Mouse (Mus musculus) right cerebral cortex, postnatal 10 days (tissue): ENCODE data around the gene Igsf21.

Experiments used
- DNase-seq, 2 experiments: peaks; one replicate each; pipeline ENCODE4 v3.0.0; 2021; ENCODE audit warnings: low spot score in 2 of 2

The Igsf21 gene

DNA sequence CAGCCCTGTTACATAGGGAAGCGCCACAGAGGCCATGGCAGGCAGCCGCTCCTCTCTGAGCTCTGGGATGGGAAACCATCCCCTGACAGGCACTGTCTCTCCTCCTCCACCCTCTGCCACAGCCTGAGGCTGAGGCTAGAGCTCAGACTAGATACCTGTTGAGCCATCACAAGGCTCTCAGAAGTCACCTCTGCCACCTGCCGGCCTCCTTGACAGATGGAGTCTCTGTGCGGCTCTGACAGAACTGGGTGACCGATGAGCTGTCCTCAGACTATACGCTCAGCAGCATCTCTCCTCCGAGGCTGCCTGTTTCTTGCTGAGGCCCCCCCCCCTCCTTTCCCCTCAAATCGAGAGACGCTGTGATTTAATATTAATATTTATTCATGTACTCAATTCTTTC, 49.9 kb downstream of the Igsf21 start:
- DNase-seq, result no peak

DNA sequence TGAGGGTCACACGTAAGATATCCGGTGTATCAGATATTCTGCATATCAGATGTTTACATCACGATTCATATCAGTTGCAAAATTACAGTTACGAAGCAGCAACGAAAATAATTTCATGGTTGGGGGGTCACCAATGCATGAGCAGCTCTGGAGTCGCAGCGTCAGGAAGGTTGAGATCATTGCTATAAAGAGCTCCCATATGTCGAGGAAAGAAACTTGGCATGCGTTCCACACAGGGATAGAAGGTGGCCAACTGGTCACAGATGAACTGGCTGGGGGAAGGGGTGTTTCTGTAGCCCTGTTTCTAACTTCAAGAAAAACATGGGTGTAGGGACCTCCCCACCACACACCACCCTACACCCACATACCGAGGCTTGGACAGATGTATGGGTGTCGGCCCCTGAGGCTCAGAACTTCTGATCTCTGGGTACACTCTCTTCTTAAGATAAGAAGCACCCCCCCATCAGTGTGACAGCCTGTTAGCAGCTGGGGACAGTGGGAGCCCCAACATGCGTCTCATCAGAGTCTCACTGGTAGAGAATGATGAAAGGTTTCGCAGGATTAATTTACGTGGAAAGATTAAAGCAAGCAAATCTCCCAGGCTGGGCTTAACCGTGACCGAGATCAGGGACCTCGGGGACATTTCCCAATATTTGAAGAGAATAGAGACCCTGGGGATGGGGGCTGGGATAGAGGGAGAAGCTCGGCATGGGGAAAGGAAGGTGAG, 54.1 kb downstream of the Igsf21 start:
- peak in 1 of 2 experiments; percentile 66 for DNase-seq

- DNase-seq, result peak; percentile 48 to 52
Observed at GRCm38 (mm10) chr4:140189601-140190000, 57.0 kb downstream of the Igsf21 start.

DNA sequence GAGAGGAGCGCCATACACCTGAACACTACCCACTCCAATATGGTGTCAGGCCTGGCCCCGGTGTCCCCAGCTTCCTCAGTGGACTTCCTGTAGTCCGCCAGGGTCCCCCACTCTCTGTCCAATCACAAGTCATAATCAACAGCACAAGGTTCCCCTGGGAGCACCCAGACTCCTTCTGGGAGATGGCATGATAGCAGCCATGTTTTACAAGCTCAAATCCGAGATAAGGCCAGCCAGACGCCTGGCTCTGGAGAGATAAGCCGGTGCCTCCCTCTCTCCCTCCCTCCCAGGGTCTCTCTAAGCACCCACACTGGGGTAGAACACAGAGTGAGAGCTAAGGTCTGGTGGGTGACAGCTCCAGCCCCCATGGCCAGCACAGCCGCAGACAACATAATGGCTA, 58.0 kb downstream of the Igsf21 start:
- no peak for DNase-seq

DNA sequence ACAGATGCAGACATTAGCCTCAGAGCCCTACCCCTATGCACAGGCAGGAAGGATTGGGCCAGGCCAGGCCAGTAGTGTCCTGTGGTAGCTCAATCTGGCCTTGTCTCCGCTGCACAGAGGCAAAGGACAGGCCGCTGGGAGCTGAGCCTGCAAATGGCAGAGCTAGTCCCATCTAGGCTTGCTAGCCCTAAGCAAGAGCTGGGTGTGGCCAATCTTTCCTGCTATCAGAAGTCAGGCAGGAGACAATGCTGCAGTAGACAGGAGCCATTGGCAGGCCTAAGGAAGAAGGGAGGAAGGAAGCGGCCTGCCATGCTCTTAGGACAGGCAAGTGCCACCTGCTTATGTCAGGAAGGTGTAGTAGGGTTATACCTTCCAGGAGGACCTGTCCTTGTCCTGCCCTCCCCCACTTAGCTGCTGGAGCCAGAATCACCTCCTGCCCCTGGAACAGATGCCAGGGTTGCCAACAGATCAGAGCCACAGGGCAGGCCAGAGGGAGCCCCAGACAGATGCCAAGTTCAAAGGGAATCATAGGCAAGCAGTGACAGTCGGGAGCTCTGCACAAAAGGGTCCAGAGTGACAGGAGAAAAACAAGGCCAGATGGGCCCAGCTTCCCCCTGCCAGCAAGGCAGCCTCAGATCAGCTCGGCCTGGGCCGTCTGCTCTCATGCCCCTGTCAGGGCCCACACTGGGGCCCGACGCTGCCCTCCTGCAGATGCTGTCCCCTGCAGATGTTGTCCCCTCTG, 59.0 kb downstream of the Igsf21 start:
- no peak for DNase-seq

DNA sequence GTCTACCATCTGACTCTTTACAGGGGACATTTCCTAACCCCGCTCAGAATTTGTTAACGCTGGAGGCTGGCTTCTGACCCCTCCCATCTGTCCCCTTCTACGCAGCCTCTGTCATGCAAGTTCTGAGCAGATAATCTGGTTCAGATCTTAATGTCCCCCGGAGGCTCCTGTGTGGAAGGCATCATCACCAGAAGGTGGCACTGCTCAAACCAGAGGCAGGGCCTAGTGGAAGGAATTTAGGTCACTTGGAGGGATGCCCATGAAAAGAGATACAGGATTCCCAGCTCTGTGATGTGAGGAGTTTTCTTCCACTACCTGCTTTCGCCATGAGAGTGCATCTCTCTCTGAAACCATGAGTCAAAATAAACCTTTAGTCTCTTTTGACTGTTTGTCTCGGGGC, 67.0 kb downstream of the Igsf21 start:
- DNase-seq, result no peak

DNA sequence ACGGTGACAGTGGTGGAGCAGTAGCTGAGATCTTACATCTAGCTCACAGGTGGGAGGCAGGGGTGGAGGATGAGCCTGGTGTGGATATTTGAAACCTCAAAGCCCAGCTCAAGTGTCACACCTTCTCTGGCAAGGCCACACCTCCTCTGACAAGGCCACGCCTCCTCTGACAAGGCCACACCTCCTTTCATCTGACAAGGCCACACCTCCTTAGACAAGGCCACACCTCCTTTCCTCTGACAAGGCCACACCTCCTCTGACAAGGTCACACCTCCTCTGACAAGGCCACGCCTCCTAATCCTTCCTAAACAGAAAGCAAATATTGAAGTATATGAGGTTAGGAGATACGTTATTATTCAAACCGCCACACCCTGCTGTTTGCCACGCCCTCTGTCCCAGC, 69.5 kb downstream of the Igsf21 start:
- DNase-seq, result no peak

- DNase-seq, result no peak
Observed at GRCm38 (mm10) chr4:140173746-140174399, 72.7 kb downstream of the Igsf21 start.

DNA sequence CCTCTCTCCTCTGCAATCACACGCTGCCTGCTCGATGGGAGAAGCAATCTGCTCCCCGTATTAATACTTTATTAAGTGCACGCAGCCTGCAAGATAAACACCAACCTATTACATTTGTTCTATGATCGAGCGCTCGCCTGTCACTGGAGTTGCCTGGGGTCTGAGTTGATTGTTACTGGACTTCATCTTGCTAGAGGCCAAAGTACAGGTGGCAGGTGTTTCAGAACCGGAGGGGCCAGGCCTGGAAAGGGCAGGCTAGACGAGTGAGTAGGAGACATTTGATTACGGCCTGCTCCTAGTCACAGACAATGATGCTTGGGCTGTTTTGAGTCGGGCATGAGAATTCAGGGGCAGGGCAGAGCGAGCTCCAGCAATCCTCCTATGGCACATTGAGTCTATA, 73.5 kb downstream of the Igsf21 start:
- DNase-seq, result no peak

GRCm38 (mm10) chr4:140171917-140172316, 74.7 kb downstream of the Igsf21 start:
- no peak for DNase-seq

GRCm38 (mm10) chr4:140171189-140171588, 75.4 kb downstream of the Igsf21 start:
- DNase-seq, result no peak

- DNase-seq, result no peak
Observed at GRCm38 (mm10) chr4:140165851-140166250, 80.7 kb downstream of the Igsf21 start.

- no peak for DNase-seq
Observed at GRCm38 (mm10) chr4:140164662-140165061, 81.9 kb downstream of the Igsf21 start.

DNA sequence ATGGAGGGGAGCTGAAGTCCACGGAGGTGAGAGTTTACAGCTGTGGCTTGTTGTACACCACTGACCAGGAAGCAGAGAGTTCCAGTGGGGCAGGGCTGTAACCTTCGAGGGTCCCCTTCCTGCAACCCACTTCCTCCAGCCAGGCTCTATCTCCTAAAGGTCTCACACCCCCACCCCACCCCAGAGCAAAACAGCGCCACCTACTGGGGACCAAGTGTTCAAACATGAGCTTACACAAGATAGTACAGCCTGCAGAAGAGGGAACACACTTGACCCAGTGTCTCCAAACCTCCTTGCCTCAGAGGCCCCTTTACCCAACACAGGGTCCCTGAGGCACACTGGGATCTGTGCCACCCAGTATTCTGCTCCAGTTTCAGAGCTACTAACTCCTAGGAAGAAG, 87.0 kb downstream of the Igsf21 start:
- no peak for DNase-seq

GRCm38 (mm10) chr4:140154899-140155463, 91.6 kb downstream of the Igsf21 start:
- peak; percentile 46 to 51 for DNase-seq

- peak; percentile 78 to 80 for DNase-seq
Observed at GRCm38 (mm10) chr4:140154484-140154883, 92.1 kb downstream of the Igsf21 start.

DNA sequence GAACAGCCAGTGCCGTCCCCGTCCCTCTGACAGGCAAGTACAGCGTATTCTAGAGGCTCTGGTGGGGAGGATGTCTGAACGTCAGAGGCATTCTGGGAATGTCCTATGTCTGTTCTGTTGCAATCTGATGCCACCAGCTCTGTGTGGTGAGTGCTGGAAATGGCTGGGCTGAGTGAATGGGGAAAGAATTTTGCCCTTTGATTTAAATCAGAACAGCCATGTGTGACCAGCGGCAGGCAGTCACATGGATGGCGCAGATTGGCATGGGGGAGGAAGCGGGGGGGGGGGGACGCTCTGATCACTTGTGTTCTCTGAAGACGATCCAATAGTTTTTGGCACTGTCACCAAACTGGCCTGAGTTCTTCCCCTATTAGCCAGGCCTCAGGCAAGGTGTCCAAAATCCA, 92.9 kb downstream of the Igsf21 start:
- peak in 1 of 2 experiments; percentile 40 for DNase-seq

DNA sequence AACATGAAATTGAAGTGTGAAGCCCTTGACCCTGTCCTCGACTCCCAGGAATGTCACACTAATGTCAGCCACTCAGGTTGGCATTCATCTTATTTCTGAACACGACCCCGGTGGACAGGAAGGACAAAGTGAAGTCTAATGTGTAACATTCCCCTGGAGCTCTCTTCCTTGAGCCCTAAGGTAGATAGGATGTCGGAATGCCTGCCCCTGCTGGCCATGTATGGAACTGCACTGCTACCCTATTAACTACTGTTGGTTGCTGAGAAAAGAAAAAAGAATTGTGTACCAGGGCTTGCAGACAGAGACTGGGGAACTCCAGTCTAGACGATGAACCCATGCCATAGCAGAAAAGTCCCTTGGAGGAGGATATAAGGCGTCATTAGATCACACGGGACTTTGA, 93.5 kb downstream of the Igsf21 start:
- DNase-seq, result peak in 1 of 2 experiments; percentile 71

DNA sequence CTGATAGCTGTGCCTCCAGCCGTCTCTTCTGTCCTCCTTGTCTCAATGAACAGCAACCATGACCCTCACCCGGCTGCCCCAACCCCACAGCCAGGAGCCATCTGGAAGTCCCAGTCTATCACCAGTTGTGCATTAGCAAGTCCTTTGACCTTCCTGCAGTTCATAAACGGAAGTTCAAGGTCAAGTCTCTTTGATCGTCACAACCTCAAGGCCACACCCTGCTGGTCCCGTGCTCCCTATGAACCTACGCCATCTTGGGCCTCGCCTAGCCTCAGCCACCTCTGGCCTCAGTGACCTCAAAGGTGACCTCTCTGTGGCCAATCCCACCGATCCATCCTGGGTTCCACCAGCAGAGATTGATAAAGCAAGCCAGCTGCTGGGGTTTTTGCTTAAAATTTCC, 96.9 kb downstream of the Igsf21 start:
- DNase-seq, result no peak

DNA sequence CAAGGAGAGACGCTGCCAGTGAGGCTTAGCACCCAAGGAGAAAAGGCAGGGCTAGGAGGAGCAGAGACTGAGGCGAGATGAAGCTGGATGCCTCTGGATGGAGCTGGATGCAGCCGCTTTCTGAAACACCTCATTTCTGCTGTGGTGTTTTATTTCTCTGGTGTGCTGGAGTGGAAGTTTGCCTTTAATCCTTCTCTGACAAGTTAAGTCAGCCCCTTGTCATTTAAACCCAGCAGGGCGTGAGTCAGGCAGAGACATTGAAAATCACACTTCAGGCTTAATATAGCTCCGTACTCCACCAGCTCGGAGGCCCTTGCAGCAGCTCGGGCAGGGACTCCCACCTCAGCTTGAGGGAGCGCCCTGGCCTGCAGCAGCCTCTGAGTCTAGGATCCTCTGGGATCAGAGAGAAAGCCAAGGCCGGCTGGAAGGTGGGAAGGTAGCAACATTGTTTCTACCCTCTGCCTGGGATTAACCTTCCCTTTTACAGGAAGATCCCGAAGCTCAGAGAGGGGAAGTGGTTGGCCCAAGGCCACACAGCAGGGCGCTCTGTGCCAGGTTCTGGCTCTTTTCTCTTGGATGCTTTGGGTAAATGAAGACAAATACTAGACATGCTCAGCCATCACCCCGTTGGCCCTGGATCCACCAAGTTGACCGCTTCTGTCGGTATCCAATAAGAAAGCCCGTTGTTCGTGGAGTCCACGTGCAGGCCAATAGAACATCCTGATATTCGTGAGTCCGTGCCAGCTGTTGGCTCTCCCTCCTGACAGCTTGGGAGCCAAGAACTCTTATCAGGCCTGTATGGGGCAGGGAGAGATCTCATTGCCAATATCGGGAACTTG, 98.5 kb downstream of the Igsf21 start:
- DNase-seq, result peak; percentile 56 to 66

DNA sequence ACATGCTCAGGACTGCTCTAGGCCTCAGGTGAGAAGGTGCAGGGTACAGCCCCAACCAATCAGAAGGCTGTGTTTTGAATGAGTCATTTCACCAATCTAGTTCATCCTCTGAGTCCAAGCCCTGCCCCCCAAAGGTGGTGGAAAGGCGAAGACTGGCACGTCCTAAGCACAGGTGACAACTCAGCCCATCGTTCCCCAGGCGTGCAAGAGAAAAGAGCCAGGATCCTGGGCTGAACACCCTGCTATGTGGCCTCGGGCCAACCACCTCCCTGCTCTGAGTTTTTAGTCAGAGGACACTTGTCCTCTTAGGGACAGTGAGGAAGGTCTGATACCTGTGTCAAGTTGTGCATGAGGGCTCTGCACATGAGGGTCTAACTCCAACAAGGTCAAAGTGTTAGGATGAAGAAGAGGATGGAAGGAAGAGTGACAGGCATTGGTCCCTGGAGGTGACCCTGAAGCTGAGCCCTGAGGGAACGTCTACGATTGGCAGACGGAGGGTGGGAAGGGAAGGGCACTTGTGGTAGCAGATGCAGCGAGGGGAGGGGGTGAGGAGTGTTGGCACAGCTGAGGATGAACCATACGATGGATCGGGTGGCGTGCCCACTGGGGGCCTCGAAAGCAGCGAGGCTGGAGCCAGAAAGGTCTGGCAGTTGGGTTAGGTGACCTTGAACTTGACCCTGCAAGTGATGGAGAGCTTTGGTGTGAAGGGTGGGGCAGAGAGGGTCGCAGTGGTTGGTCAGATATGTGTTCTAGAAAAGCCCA, 99.3 kb downstream of the Igsf21 start:
- DNase-seq, result peak in 1 of 2 experiments; percentile 57
